Mouse (Mus musculus): Measurements from ENCODE around the gene Pgpep1. TPM values are rescaled to one million over a fixed set of nuclear protein-coding genes. Genes with fewer than 3 reads are reported as not detected.

Pgpep1 gene
- polyA plus RNA-seq, 1 experiment from 2014 or later, result 68.2 TPM

GRCm38 (mm10) chr8:70673079-70673856 is 13.1 kb upstream of the Pgpep1 start, which contains the start of gene Lsm4:
TSS of gene Lsm4 (plus strand) at chr8:70673248.
- no peaks in the 10 kb centered on the region for H3K27me3 ChIP-seq
- peak; percentile 98 for ATAC-seq (ENCODE audit: low FRiP score, low read depth)
- WGBS, result under 1% methylated on average over 60 of the region's 60 CpGs

GRCm38 (mm10) chr8:70672325-70673078 is 12.3 kb upstream of the Pgpep1 start:
- Histone ChIP-seq H3K27ac (peak overlapping the region; percentile 79), H3K4me1 (peaks cover 17% of the 10 kb centered on the region), H3K36me3 (peaks cover 14% of the 10 kb centered on the region), H3K4me2 (replicated peaks) (peak overlapping the region; percentile 58), H3K9me3 (no peaks in the 10 kb centered on the region), H3K4me3 (peak overlapping the region; percentile 69), H3K9ac (peak overlapping the region; percentile 63), H3K27me3 (no peaks in the 10 kb centered on the region)
- 42% methylated on average over 19 of the region's 19 CpGs for WGBS
- peak; percentile 33 for ATAC-seq (ENCODE audit: low FRiP score, low read depth)

More at GRCm38 (mm10) chr8:70673079-70673856, 13.1 kb upstream of the Pgpep1 start, which contains the start of gene Lsm4:
- H3K4me2 ChIP-seq (replicated peaks), result peak within 1 kb of the TSS; percentile 81
- H3K4me1 ChIP-seq, result peaks cover 17% of the 10 kb centered on the region
- peak within 1 kb of the TSS; percentile 91 for H3K27ac ChIP-seq
- H3K36me3 ChIP-seq, result peaks cover 21% of the 10 kb centered on the region
- no peaks in the 10 kb centered on the region for H3K9me3 ChIP-seq
- H3K4me3 ChIP-seq, result peak within 1 kb of the TSS; percentile 69
- peak within 1 kb of the TSS; percentile 77 for H3K9ac ChIP-seq

GRCm38 (mm10) chr8:70671615-70672324 is 11.6 kb upstream of the Pgpep1 start:
- H3K27ac ChIP-seq, result no peak overlapping the region
- H3K4me1 ChIP-seq, result peaks cover 17% of the 10 kb centered on the region
- no peaks in the 10 kb centered on the region for H3K9me3 ChIP-seq
- no peak for ATAC-seq (ENCODE audit: low FRiP score, low read depth)
- no peak overlapping the region for H3K4me3 ChIP-seq
- peaks cover 9% of the 10 kb centered on the region; the same call in 1 of the 2 replicates for H3K36me3 ChIP-seq
- H3K27me3 ChIP-seq, result no peaks in the 10 kb centered on the region
- 73% methylated on average over 10 of the region's 10 CpGs for WGBS
- no peak overlapping the region for H3K4me2 ChIP-seq (replicated peaks)
- no peak overlapping the region for H3K9ac ChIP-seq

- no peaks in the 10 kb centered on the region for H3K4me1 ChIP-seq
Observed at GRCm38 (mm10) chr8:70667071-70667470, 6.9 kb upstream of the Pgpep1 start.

GRCm38 (mm10) chr8:70665599-70665998 is 5.4 kb upstream of the Pgpep1 start:
- Histone ChIP-seq H3K36me3 (no peaks in the 10 kb centered on the region), H3K9me3 (no peaks in the 10 kb centered on the region), H3K4me2 (replicated peaks) (no peak overlapping the region), H3K27ac (no peak overlapping the region), H3K27me3 (no peaks in the 10 kb centered on the region), H3K9ac (no peak overlapping the region), H3K4me3 (no peak overlapping the region), H3K4me1 (0 out of 2 replicates have a peak, but pooled peaks cover under 1% of the 10 kb centered on the region)
- ATAC-seq (ENCODE audit: low FRiP score, low read depth), result no peak
- WGBS, result 76% methylated on average over 2 of the region's 2 CpGs

More at GRCm38 (mm10) chr8:70667071-70667470, 6.9 kb upstream of the Pgpep1 start:
- no peaks in the 10 kb centered on the region for H3K36me3 ChIP-seq
- no peak for ATAC-seq (ENCODE audit: low FRiP score, low read depth)
- H3K9ac ChIP-seq, result no peak overlapping the region
- WGBS, result 73% methylated on average over 5 of the region's 5 CpGs
- H3K9me3 ChIP-seq, result no peaks in the 10 kb centered on the region
- no peak overlapping the region for H3K27ac ChIP-seq
- no peaks in the 10 kb centered on the region for H3K27me3 ChIP-seq
- H3K4me2 ChIP-seq (replicated peaks), result no peak overlapping the region
- H3K4me3 ChIP-seq, result no peak overlapping the region

- H3K4me1 ChIP-seq, result 0 out of 2 replicates have a peak, but pooled peaks cover 8% of the 10 kb centered on the region
- WGBS, result 65% methylated on average over 3 of the region's 3 CpGs
- no peak overlapping the region for H3K4me2 ChIP-seq (replicated peaks)
- no peak overlapping the region for H3K9ac ChIP-seq
- H3K9me3 ChIP-seq, result no peaks in the 10 kb centered on the region
- H3K4me3 ChIP-seq, result no peak overlapping the region
- no peaks in the 10 kb centered on the region for H3K27me3 ChIP-seq
- no peak overlapping the region for H3K27ac ChIP-seq
- H3K36me3 ChIP-seq, result no peaks in the 10 kb centered on the region
- ATAC-seq (ENCODE audit: low FRiP score, low read depth), result no peak
Observed at GRCm38 (mm10) chr8:70664631-70665030, 4.4 kb upstream of the Pgpep1 start.

- 71% methylated on average over 4 of the region's 4 CpGs for WGBS
- Histone ChIP-seq H3K4me1 (peaks cover 12% of the 10 kb centered on the region), H3K9me3 (no peaks in the 10 kb centered on the region), H3K27ac (no peak overlapping the region), H3K4me2 (replicated peaks) (no peak overlapping the region), H3K36me3 (no peaks in the 10 kb centered on the region), H3K27me3 (no peaks in the 10 kb centered on the region), H3K9ac (no peak overlapping the region), H3K4me3 (no peak overlapping the region)
- ATAC-seq (ENCODE audit: low FRiP score, low read depth), result no peak
Observed at GRCm38 (mm10) chr8:70663691-70664090, 3.5 kb upstream of the Pgpep1 start.

GRCm38 (mm10) chr8:70659604-70660272 is 450 bp downstream of the Pgpep1 start:
- Histone ChIP-seq H3K4me2 (replicated peaks) (peak overlapping the region; percentile 90), H3K36me3 (peaks cover 29% of the 10 kb centered on the region), H3K4me1 (peaks cover 28% of the 10 kb centered on the region), H3K9me3 (no peaks in the 10 kb centered on the region), H3K9ac (peak overlapping the region; percentile 84), H3K4me3 (peak overlapping the region; percentile 82), H3K27me3 (no peaks in the 10 kb centered on the region), H3K27ac (peak overlapping the region; percentile 67)
- under 1% methylated on average over 42 of the region's 44 CpGs for WGBS
- peak; percentile 96 for ATAC-seq (ENCODE audit: low FRiP score, low read depth)

GRCm38 (mm10) chr8:70658897-70659603 is 1.1 kb downstream of the Pgpep1 start:
- Histone ChIP-seq H3K4me2 (replicated peaks) (peak overlapping the region; percentile 90), H3K9ac (peak overlapping the region; percentile 84), H3K4me1 (peaks cover 28% of the 10 kb centered on the region), H3K27ac (peak overlapping the region; percentile 61), H3K27me3 (no peaks in the 10 kb centered on the region), H3K4me3 (peak overlapping the region; percentile 82), H3K36me3 (peaks cover 36% of the 10 kb centered on the region), H3K9me3 (no peaks in the 10 kb centered on the region)
- WGBS, result under 1% methylated on average over 31 of the region's 31 CpGs
- ATAC-seq (ENCODE audit: low FRiP score, low read depth), result peak; percentile 46; the same call in 1 of the 2 replicates

- no peak overlapping the region for H3K27ac ChIP-seq
- ATAC-seq (ENCODE audit: low FRiP score, low read depth), result no peak
- peaks cover 28% of the 10 kb centered on the region for H3K4me1 ChIP-seq
- 94% methylated on average over 2 of the region's 2 CpGs for WGBS
- no peaks in the 10 kb centered on the region for H3K27me3 ChIP-seq
- peak overlapping the region; percentile 82; the same call in 1 of the 2 replicates for H3K4me3 ChIP-seq
- H3K4me2 ChIP-seq (replicated peaks), result peak overlapping the region; percentile 90; the same call in 1 of the 2 replicates
- H3K36me3 ChIP-seq, result peaks cover 43% of the 10 kb centered on the region
- no peaks in the 10 kb centered on the region for H3K9me3 ChIP-seq
- H3K9ac ChIP-seq, result peak overlapping the region; percentile 35; the same call in 1 of the 2 replicates
Observed at GRCm38 (mm10) chr8:70657739-70658138, 2.4 kb downstream of the Pgpep1 start.

GRCm38 (mm10) chr8:70657214-70657613 is 3.0 kb downstream of the Pgpep1 start:
- Histone ChIP-seq H3K9me3 (no peaks in the 10 kb centered on the region), H3K27ac (no peak overlapping the region), H3K4me3 (no peak overlapping the region), H3K4me1 (peaks cover 28% of the 10 kb centered on the region), H3K9ac (no peak overlapping the region), H3K27me3 (no peaks in the 10 kb centered on the region), H3K4me2 (replicated peaks) (peak overlapping the region; percentile 90; the same call in 1 of the 2 replicates), H3K36me3 (peaks cover 48% of the 10 kb centered on the region)
- no peak for ATAC-seq (ENCODE audit: low FRiP score, low read depth)
- 92% methylated on average over 3 of the region's 3 CpGs for WGBS
